ENCODE assay signal across 13 mouse cellular contexts in the genomic region with DNA sequence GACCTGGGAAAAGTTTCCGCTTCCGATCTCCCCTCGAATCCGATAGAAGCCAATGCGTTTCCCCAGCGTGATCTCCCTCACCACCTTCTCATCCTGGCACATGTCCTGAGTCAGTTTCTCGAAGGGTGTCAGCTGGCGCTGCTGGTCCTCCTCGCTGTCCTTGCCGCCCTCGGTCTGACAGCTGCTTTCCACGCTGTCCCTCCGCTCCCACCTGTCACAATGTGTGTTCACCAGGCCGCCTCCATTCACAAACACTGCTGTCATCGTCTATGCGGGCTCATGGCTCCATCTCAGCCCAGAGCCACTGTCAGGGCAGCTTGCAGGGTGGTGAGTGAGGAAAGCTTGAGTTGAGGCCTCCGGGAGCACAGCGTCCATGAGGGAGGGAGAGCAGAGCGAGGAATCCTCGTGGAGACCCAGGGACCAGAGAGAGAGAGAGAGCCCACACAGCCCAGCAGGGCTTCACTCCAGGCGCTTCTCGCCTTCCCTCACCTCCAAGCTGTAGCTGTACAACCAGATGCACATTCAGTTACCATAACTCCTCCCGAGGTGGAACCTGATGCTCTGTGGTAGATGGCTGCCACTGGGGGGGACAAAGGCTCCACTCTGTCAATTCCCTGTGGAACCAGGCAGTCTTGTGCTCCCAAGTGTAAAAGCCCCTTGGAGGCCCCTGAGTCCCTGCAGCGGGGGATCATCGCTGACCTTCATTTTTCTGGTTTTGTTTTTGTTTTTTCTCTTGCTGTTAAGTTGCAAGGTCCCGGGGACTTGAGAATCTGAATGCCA. TPM values are rescaled to one million over a fixed set of nuclear protein-coding genes. Genes with fewer than 3 reads are reported as not detected.
DNase-seq lines count a peak whose midpoint lies in the region; ATAC-seq and TF ChIP-seq lines count a peak whose summit lies in the region.
"Had no signal": no experiment of that assay in that cellular context is flagged by ENCODE, and none has a peak within 500 bp of the region (broad histone marks: within the 10 kb centered on the region; RNA-seq: fewer than 3 reads in every experiment).

No protein-coding gene starts in this region.

- no peak overlapping the region for H3K4me2 ChIP-seq in embryonic facial prominence, embryonic 14.5 days (ENCODE audit: low read depth, low read length)
- peak overlapping the region; percentile 35; the same call in 1 of the 2 replicates for H3K4me2 ChIP-seq in heart, embryonic 16.5 days (ENCODE audit: low read depth, low read length)
- no peak overlapping the region for H3K4me2 ChIP-seq in midbrain, embryonic 11.5 days
- no peak overlapping the region for H3K4me2 ChIP-seq in midbrain, embryonic 14.5 days (ENCODE audit: low read length)
- H3K4me2 ChIP-seq in myocyte (ENCODE audit: low read depth), result peak overlapping the region; percentile 24

- H3K4me3 ChIP-seq in embryonic facial prominence, embryonic 14.5 days (ENCODE audit: low read depth, low read length), result no peak overlapping the region
- H3K4me3 ChIP-seq in embryonic facial prominence, embryonic 10.5 days, result no peak overlapping the region
- no peak overlapping the region for H3K4me3 ChIP-seq in heart, embryonic 16.5 days (ENCODE audit: low read length)
- H3K4me3 ChIP-seq in midbrain, embryonic 11.5 days (ENCODE audit: low read depth, low read length), result no peak overlapping the region
- no peak overlapping the region for H3K4me3 ChIP-seq in midbrain, embryonic 14.5 days (replicated peaks; ENCODE audit: low read depth, low read length)
- H3K4me3 ChIP-seq in myocyte, result no peak overlapping the region

- intact Hi-C loops in heart, postnatal 25 days (cut with DNase I), result no loop called here

- no peaks in the 10 kb centered on the region for H3K4me1 ChIP-seq in embryonic facial prominence, embryonic 14.5 days (ENCODE audit: control insufficient read depth, insufficient read depth, low read length)
- H3K4me1 ChIP-seq in embryonic facial prominence, embryonic 10.5 days, result peaks cover 6% of the 10 kb centered on the region; the same call in 1 of the 2 replicates
- no peaks in the 10 kb centered on the region for H3K4me1 ChIP-seq in heart, embryonic 16.5 days (ENCODE audit: control insufficient read depth, insufficient read depth, low read length)
- peaks cover 6% of the 10 kb centered on the region; the same call in 1 of the 2 replicates for H3K4me1 ChIP-seq in midbrain, embryonic 11.5 days (ENCODE audit: control insufficient read depth, insufficient read depth, low read length)
- no peaks in the 10 kb centered on the region for H3K4me1 ChIP-seq in midbrain, embryonic 14.5 days (ENCODE audit: control insufficient read depth, insufficient read depth, low read length)

- peak; percentile 81 for ATAC-seq in embryonic facial prominence, embryonic 14.5 days (ENCODE audit: low read depth)
- no peak for ATAC-seq in heart, embryonic 16.5 days (replicated peaks; ENCODE audit: extremely low read depth, insufficient read depth, low FRiP score)
- peak; percentile 38; the same call in 1 of the 2 replicates for ATAC-seq in midbrain, embryonic 11.5 days (ENCODE audit: low FRiP score)
- no peak for ATAC-seq in midbrain, embryonic 14.5 days (ENCODE audit: low FRiP score, low TSS enrichment)
- ATAC-seq: inflammation-experienced regulatory T-cells, adult 6 months had no signal

- H3K27ac ChIP-seq in embryonic facial prominence, embryonic 14.5 days (replicated peaks; ENCODE audit: low read depth, low read length), result no peak overlapping the region
- H3K27ac ChIP-seq in embryonic facial prominence, embryonic 10.5 days (replicated peaks), result no peak overlapping the region
- H3K27ac ChIP-seq in heart, embryonic 16.5 days (ENCODE audit: low read length), result no peak overlapping the region
- no peak overlapping the region for H3K27ac ChIP-seq in midbrain, embryonic 11.5 days (ENCODE audit: low read depth, low read length)
- H3K27ac ChIP-seq in midbrain, embryonic 14.5 days (replicated peaks; ENCODE audit: low read depth, low read length), result no peak overlapping the region
- H3K27ac ChIP-seq: macrophage had no signal

- H3K36me3 ChIP-seq in embryonic facial prominence, embryonic 14.5 days (ENCODE audit: control insufficient read depth, insufficient read depth, low read length), result no peaks in the 10 kb centered on the region
- H3K36me3 ChIP-seq in embryonic facial prominence, embryonic 10.5 days (replicated peaks), result no peaks in the 10 kb centered on the region
- H3K36me3 ChIP-seq in heart, embryonic 16.5 days (ENCODE audit: control insufficient read depth, insufficient read depth), result no peaks in the 10 kb centered on the region
- no peaks in the 10 kb centered on the region for H3K36me3 ChIP-seq in midbrain, embryonic 11.5 days (ENCODE audit: control insufficient read depth, insufficient read depth, low read length)
- no peaks in the 10 kb centered on the region for H3K36me3 ChIP-seq in midbrain, embryonic 14.5 days (ENCODE audit: control insufficient read depth, insufficient read depth, low read length)
- H3K36me3 ChIP-seq in myocyte (ENCODE audit: control insufficient read depth, insufficient read depth), result no peaks in the 10 kb centered on the region

- H3K27me3 ChIP-seq in embryonic facial prominence, embryonic 14.5 days (replicated peaks; ENCODE audit: control insufficient read depth, insufficient read depth, low read length), result no peaks in the 10 kb centered on the region
- no peaks in the 10 kb centered on the region for H3K27me3 ChIP-seq in embryonic facial prominence, embryonic 10.5 days (replicated peaks; ENCODE audit: low read depth, poor library complexity, severe bottlenecking)
- no peaks in the 10 kb centered on the region for H3K27me3 ChIP-seq in heart, embryonic 16.5 days (ENCODE audit: control insufficient read depth, insufficient read depth, low read length)
- no peaks in the 10 kb centered on the region for H3K27me3 ChIP-seq in midbrain, embryonic 11.5 days (ENCODE audit: control insufficient read depth, insufficient read depth, low read length)
- no peaks in the 10 kb centered on the region for H3K27me3 ChIP-seq in midbrain, embryonic 14.5 days (ENCODE audit: control insufficient read depth, insufficient read depth, low read length)
- H3K27me3 ChIP-seq in myocyte (ENCODE audit: control insufficient read depth, insufficient read depth, insufficient read length), result no peaks in the 10 kb centered on the region

- H3K9me3 ChIP-seq in embryonic facial prominence, embryonic 14.5 days (ENCODE audit: control insufficient read depth, low read length), result no peaks in the 10 kb centered on the region
- H3K9me3 ChIP-seq in embryonic facial prominence, embryonic 10.5 days, result no peaks in the 10 kb centered on the region
- H3K9me3 ChIP-seq in heart, embryonic 16.5 days (replicated peaks; ENCODE audit: control insufficient read depth, low read length), result no peaks in the 10 kb centered on the region
- no peaks in the 10 kb centered on the region for H3K9me3 ChIP-seq in midbrain, embryonic 11.5 days (ENCODE audit: control insufficient read depth, low read length)
- no peaks in the 10 kb centered on the region for H3K9me3 ChIP-seq in midbrain, embryonic 14.5 days (ENCODE audit: control insufficient read depth, low read length)

- no peak overlapping the region for H3ac ChIP-seq in myocyte (ENCODE audit: control insufficient read depth, insufficient read length)

- 64% methylated on average over 26 of the region's 26 CpGs for WGBS in embryonic facial prominence, embryonic 14.5 days
- 71% methylated on average over 26 of the region's 26 CpGs for WGBS in embryonic facial prominence, embryonic 10.5 days
- 43% methylated on average over 26 of the region's 26 CpGs for WGBS in heart, embryonic 16.5 days
- 66% methylated on average over 26 of the region's 26 CpGs for WGBS in midbrain, embryonic 11.5 days
- 55% methylated on average over 26 of the region's 26 CpGs for WGBS in midbrain, embryonic 14.5 days

- no peak for TF ChIP-seq POLR2A in myocyte (IDR thresholded peaks at IDR 0.05; ENCODE audit: insufficient read length, low read depth)

- no peak overlapping the region for H3K9ac ChIP-seq in embryonic facial prominence, embryonic 14.5 days (ENCODE audit: low read depth, low read length)
- H3K9ac ChIP-seq in heart, embryonic 16.5 days (ENCODE audit: low read length), result no peak overlapping the region
- no peak overlapping the region for H3K9ac ChIP-seq in midbrain, embryonic 11.5 days (ENCODE audit: low read length)
- no peak overlapping the region for H3K9ac ChIP-seq in midbrain, embryonic 14.5 days (replicated peaks; ENCODE audit: low read length)

- no peaks in the 10 kb centered on the region for H3K79me2 ChIP-seq in myocyte (ENCODE audit: control insufficient read depth, insufficient read depth)

- DNase-seq in embryonic facial prominence, embryonic 14.5 days (ENCODE audit: low spot score), result peak; percentile 60
- no peak for DNase-seq in embryonic facial prominence, embryonic 10.5 days (ENCODE audit: low spot score)
- no peak for DNase-seq in heart, postnatal 25 days (ENCODE audit: low spot score)
- DNase-seq in midbrain, embryonic 11.5 days (ENCODE audit: low spot score, missing footprints), result no peak
- no peak for DNase-seq in midbrain, embryonic 14.5 days
- DNase-seq in cerebellum, adult 9-11 months, result no peak
- DNase-seq: spleen, adult 18-20 months; thymus, adult 2 months had no signal

TF ChIP-seq in myocyte, 11 proteins besides CTCF, POLR2A, EP300 and RAD21 (continues in another document):
- TF ChIP-seq TCF12 (IDR thresholded peaks at IDR 0.05; ENCODE audit: insufficient read depth, poor library complexity, severe bottlenecking) (peak; percentile 57), TCF3 (IDR thresholded peaks at IDR 0.05; ENCODE audit: insufficient read length, low read depth) (peak; percentile 36)

RNA-seq across cellular contexts. Expression of gene Nim1k, which starts 27.9 kb away (rescaled TPM):
- 1.8 and 2.3 TPM in 2 replicates for polyA plus RNA-seq in embryonic facial prominence, embryonic 14.5 days (2014; fragmentation: Nextera tagmentation; extraction: Ambion mirVana)
- 1.2 and 1.7 TPM in 2 replicates for polyA plus RNA-seq in embryonic facial prominence, embryonic 10.5 days (2016; fragmentation: Nextera tagmentation; extraction: Ambion mirVana)
- 0.69 and 1.1 TPM in 2 replicates for polyA plus RNA-seq in heart, embryonic 16.5 days (2015; fragmentation: Nextera tagmentation; extraction: Ambion mirVana)
- 1 to 10 TPM; 1.1 to 1.3 TPM for total RNA-seq in heart, postnatal 25 days (2021)
- 1.9 and 2.4 TPM in 2 replicates for polyA plus RNA-seq in midbrain, embryonic 11.5 days (2014; fragmentation: Nextera tagmentation; extraction: Ambion mirVana)
- polyA plus RNA-seq in midbrain, embryonic 14.5 days (2014; fragmentation: Nextera tagmentation; extraction: Ambion mirVana), result 3.8 and 4.4 TPM in 2 replicates
- polyA plus RNA-seq in myocyte (2012; fragmentation: generic; extraction: Trizol), result 0.23 TPM
- total RNA-seq: MEL had no signal

RNA-seq across cellular contexts. Expression of gene Hmgcs1, which starts 37.6 kb away (rescaled TPM):
- polyA plus RNA-seq in embryonic facial prominence, embryonic 14.5 days (2014; fragmentation: Nextera tagmentation; extraction: Ambion mirVana), result 123 and 141 TPM in 2 replicates
- polyA plus RNA-seq in embryonic facial prominence, embryonic 10.5 days (2016; fragmentation: Nextera tagmentation; extraction: Ambion mirVana), result 245 and 273 TPM in 2 replicates
- polyA plus RNA-seq in heart, embryonic 16.5 days (2015; fragmentation: Nextera tagmentation; extraction: Ambion mirVana), result 72.0 and 79.0 TPM in 2 replicates
- total RNA-seq in heart, postnatal 25 days (2021), result 10 to 100 TPM; 45.2 to 46.3 TPM
- polyA plus RNA-seq in midbrain, embryonic 11.5 days (2014; fragmentation: Nextera tagmentation; extraction: Ambion mirVana), result 516 and 569 TPM in 2 replicates
- polyA plus RNA-seq in midbrain, embryonic 14.5 days (2014; fragmentation: Nextera tagmentation; extraction: Ambion mirVana), result 432 and 511 TPM in 2 replicates
- 68.3 TPM for polyA plus RNA-seq in myocyte (2012; fragmentation: generic; extraction: Trizol)

Comparison
In these comparisons a context has a peak if more than half of its experiments do, and no peak if none do; other contexts are left out.
1. ATAC-seq: peak in embryonic facial prominence, embryonic 14.5 days (single experiment) and midbrain, embryonic 11.5 days (single experiment); none in heart, embryonic 16.5 days (single experiment) and midbrain, embryonic 14.5 days (single experiment).
2. H3K4me2 ChIP-seq: peak in heart, embryonic 16.5 days (single experiment) and myocyte (single experiment); none in embryonic facial prominence, embryonic 14.5 days (single experiment), midbrain, embryonic 11.5 days (single experiment) and midbrain, embryonic 14.5 days (single experiment).